Mouse (Mus musculus): ENCODE measurements around the gene Nlrp9c. TPM values are rescaled to one million over a fixed set of nuclear protein-coding genes. Genes with fewer than 3 reads are reported as not detected.
"Not testable (repeated sequence)": the region's sequence is repeated elsewhere in the genome, so short reads cannot be mapped to it uniquely, and the experiment has no call there.

Nlrp9c gene
- polyA plus RNA-seq, 1 experiment from 2014 or later: not detected

GRCm38 (mm10) chr7:26311786-26312185 is 91.7 kb downstream of the Nlrp9c start:
- H3K36me3 ChIP-seq; H3K9me3 ChIP-seq; H3K27me3 ChIP-seq (replicated peaks); H3K4me3 ChIP-seq (replicated peaks); H3K27ac ChIP-seq; H3K4me1 ChIP-seq; ATAC-seq (ENCODE audit: insufficient read depth, low FRiP score, low read depth); H3K9ac ChIP-seq; H3K4me2 ChIP-seq: not testable (repeated sequence)
- WGBS: 73% methylated on average over 4 of the region's 4 CpGs

- not testable (repeated sequence) for H3K4me2 ChIP-seq; H3K4me3 ChIP-seq (replicated peaks); ATAC-seq (ENCODE audit: insufficient read depth, low FRiP score, low read depth); H3K27me3 ChIP-seq (replicated peaks); H3K4me1 ChIP-seq; H3K36me3 ChIP-seq; H3K9ac ChIP-seq; H3K27ac ChIP-seq; H3K9me3 ChIP-seq
- 65% methylated on average over 2 of the region's 2 CpGs for WGBS
Measured at GRCm38 (mm10) chr7:26306926-26307325, 96.6 kb downstream of the Nlrp9c start, which contains the start of gene Cyp2a4. Cyp2a4 (plus strand) TSS chr7:26307169.

- ATAC-seq (ENCODE audit: insufficient read depth, low FRiP score, low read depth); H3K4me2 ChIP-seq; H3K27ac ChIP-seq; H3K36me3 ChIP-seq; H3K9me3 ChIP-seq; H3K27me3 ChIP-seq (replicated peaks); H3K4me1 ChIP-seq; H3K4me3 ChIP-seq (replicated peaks); H3K9ac ChIP-seq: not testable (repeated sequence)
- 73% methylated on average over 8 of the region's 8 CpGs for WGBS
Measured at GRCm38 (mm10) chr7:26303429-26304166, 99.9 kb downstream of the Nlrp9c start.

Other genes starting within 250 kb of the Nlrp9c start
- gene Cyp2b9, start 230.3 kb downstream of the Nlrp9c start, polyA plus RNA-seq (2015; fragmentation: Nextera tagmentation; extraction: Ambion mirVana): not detected in 2 replicates
- not detected in 2 replicates for gene Vmn1r184, start 143.4 kb downstream of the Nlrp9c start, polyA plus RNA-seq (2015; fragmentation: Nextera tagmentation; extraction: Ambion mirVana)
- not detected in 2 replicates for gene Cyp2a4, start 96.5 kb downstream of the Nlrp9c start, polyA plus RNA-seq (2015; fragmentation: Nextera tagmentation; extraction: Ambion mirVana)
- not detected in 2 replicates for gene Nlrp4a, start 31.4 kb upstream of the Nlrp9c start, polyA plus RNA-seq (2015; fragmentation: Nextera tagmentation; extraction: Ambion mirVana)
- gene Nlrp9a, start 131.3 kb upstream of the Nlrp9c start, polyA plus RNA-seq (2015; fragmentation: Nextera tagmentation; extraction: Ambion mirVana): not detected in 2 replicates
- not detected in 2 replicates for gene Vmn1r185, start 214.8 kb upstream of the Nlrp9c start, polyA plus RNA-seq (2015; fragmentation: Nextera tagmentation; extraction: Ambion mirVana)